Mouse (Mus musculus) liver, postnatal 0 days (tissue): ENCODE measurements around the gene Lime1. TPM values are rescaled to one million over a fixed set of nuclear protein-coding genes. Genes with fewer than 3 reads are reported as not detected.
A peak's percentile ranks its signal among the peaks of the same experiment; 100 is the strongest.

Experiments used
- ATAC-seq: fragments of 200-750 bp; cut with Nextera tagmentation; 2 replicates; pipeline ENCODE4 v1.8.0; 2017; ENCODE audit warnings: mild to moderate bottlenecking, moderate library complexity
- DNase-seq: peaks from one replicate; pipeline ENCODE4 v3.0.0-alpha.2; 2016
- H3K27ac ChIP-seq: fragments of 300-500 bp; sonication (generic); 2 replicates; pipeline ENCODE4 v1.5.1; 2014; ENCODE audit warnings: antibody characterized with exemption, moderate library complexity, mild to moderate bottlenecking, low read depth
- H3K27me3 ChIP-seq: fragments of 300-500 bp; sonication (generic); 2 replicates; pipeline ENCODE4 v1.6.1; 2014; ENCODE audit warnings: low read length, control low read depth, mixed read lengths; ENCODE audit not compliant: insufficient read depth
- H3K36me3 ChIP-seq: fragments of 300-500 bp; sonication (generic); replicated peaks from 2 replicates; pipeline ENCODE4 v1.6.1; 2014; ENCODE audit warnings: mild to moderate bottlenecking, control low read depth, low read length, moderate library complexity, mixed read lengths; ENCODE audit not compliant: insufficient read depth
- H3K4me1 ChIP-seq: fragments of 300-500 bp; sonication (generic); 2 replicates; pipeline ENCODE4 v1.6.1; 2014; ENCODE audit warnings: antibody characterized with exemption, mild to moderate bottlenecking, control low read depth; ENCODE audit not compliant: insufficient read depth
- H3K4me2 ChIP-seq: fragments of 300-500 bp; sonication (generic); 2 replicates; pipeline ENCODE4 v1.6.1; 2014; ENCODE audit warnings: low read depth, mild to moderate bottlenecking, low read length, moderate library complexity, mixed read lengths
- H3K4me3 ChIP-seq: fragments of 300-500 bp; sonication (generic); 2 replicates; pipeline ENCODE4 v1.5.1; 2014; ENCODE audit warnings: low read depth, low read length
- H3K9ac ChIP-seq: fragments of 300-500 bp; sonication (generic); replicated peaks from 2 replicates; pipeline ENCODE4 v1.6.1; 2014; ENCODE audit warnings: mild to moderate bottlenecking, moderate library complexity
- H3K9me3 ChIP-seq: fragments of 300-500 bp; sonication (generic); 2 replicates; pipeline ENCODE4 v1.6.1; 2016; ENCODE audit warnings: mild to moderate bottlenecking, control low read depth, low read length, mixed read lengths
- CTCF ChIP-seq: sonication (generic); IDR thresholded peaks from 2 replicates; pipeline ENCODE4 v1.5.1; 2016; ENCODE audit warnings: antibody characterized with exemption, low read depth
- EP300 ChIP-seq: IDR thresholded peaks from 2 replicates; pipeline ENCODE4 v1.6.1; 2016; ENCODE audit warnings: antibody characterized with exemption, low read depth, mild to moderate bottlenecking
- WGBS: fragments of 180-500 bp; shearing (Covaris S2); extraction: QIAGEN DNeasy Blood & Tissue Kit; methylation state at CpG from one replicate; pipeline ENCODE4 v1.1.7; 2014; ENCODE audit not compliant: insufficient replicate concordance; 5-methylcytosine and 5-hydroxymethylcytosine counted together
- polyA plus RNA-seq: library from polyadenylated mRNA; unstranded; fragments of >200 nt; fragmentation: Nextera tagmentation; extraction: Ambion mirVana; gene quantifications from 2 replicates; pipeline ENCODE4 v1.2.1, GENCODE M21; 2015

Gene Lime1
- polyA plus RNA-seq, 1 experiment from 2014 or later, result 3.7 TPM

DNA sequence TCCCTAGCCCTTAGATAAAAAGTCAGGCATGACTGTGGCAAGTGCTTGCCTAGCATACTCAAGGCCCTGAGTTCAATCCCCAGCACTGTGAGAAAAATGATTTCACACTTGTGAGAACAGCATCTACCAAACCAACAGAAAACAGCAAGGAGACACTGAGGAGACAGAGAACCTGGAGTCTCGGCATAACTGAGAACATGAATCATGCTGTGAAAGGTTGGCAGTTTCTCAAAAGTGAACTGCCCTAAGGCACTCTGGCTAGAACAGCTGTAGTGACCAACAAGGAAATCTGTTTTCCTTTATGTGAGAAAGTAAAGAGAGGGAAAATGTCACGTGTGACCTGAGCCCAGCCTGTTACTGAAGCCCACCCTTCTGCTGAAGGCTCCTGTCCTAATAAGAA lies 33.3 kb downstream of the Lime1 start:
- WGBS, result 64% methylated on average over 2 of the region's 2 CpGs
- no peak for TF ChIP-seq EP300
- TF ChIP-seq CTCF, result no peak
- no peak for ATAC-seq
- H3K4me1 ChIP-seq, result no peaks in the 10 kb centered on the region
- no peak overlapping the region for H3K9ac ChIP-seq
- H3K27me3 ChIP-seq, result no peaks in the 10 kb centered on the region
- H3K4me3 ChIP-seq, result no peak overlapping the region
- peaks cover 2% of the 10 kb centered on the region; the same call in 1 of the 2 replicates for H3K36me3 ChIP-seq
- H3K4me2 ChIP-seq, result no peak overlapping the region
- no peaks in the 10 kb centered on the region for H3K9me3 ChIP-seq
- no peak overlapping the region for H3K27ac ChIP-seq
- no peak for DNase-seq

DNA sequence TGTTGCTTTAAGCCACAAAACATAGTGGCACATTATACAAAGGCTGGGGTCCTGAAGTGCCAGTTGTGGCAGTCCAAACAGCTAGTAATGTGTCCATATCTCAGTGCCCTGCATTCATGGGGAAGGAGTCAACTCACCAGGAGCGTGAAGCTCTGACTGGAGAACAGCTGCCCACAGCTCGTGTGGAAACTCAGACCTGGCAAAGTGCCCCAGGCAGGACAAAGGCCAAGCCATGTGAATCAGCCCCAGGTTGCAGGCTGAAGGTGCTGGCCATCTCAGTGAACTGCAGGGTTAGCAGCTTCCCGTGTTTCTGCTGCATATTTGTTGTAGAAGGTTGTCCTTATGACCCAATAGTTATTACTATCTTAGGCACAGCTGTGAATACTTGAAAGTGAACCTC lies 36.1 kb downstream of the Lime1 start:
- DNase-seq (peak; percentile 70), ATAC-seq (no peak)
- TF ChIP-seq CTCF (no peak), EP300 (no peak)
- peaks cover 22% of the 10 kb centered on the region for H3K4me1 ChIP-seq
- no peak overlapping the region for H3K4me3 ChIP-seq
- WGBS, result 37% methylated on average over 3 of the region's 3 CpGs
- H3K27ac ChIP-seq, result no peak overlapping the region
- no peaks in the 10 kb centered on the region for H3K27me3 ChIP-seq
- no peaks in the 10 kb centered on the region for H3K9me3 ChIP-seq
- no peak overlapping the region for H3K4me2 ChIP-seq
- no peak overlapping the region for H3K9ac ChIP-seq
- 0 out of 2 replicates have a peak, but pooled peaks cover 2% of the 10 kb centered on the region for H3K36me3 ChIP-seq

DNA sequence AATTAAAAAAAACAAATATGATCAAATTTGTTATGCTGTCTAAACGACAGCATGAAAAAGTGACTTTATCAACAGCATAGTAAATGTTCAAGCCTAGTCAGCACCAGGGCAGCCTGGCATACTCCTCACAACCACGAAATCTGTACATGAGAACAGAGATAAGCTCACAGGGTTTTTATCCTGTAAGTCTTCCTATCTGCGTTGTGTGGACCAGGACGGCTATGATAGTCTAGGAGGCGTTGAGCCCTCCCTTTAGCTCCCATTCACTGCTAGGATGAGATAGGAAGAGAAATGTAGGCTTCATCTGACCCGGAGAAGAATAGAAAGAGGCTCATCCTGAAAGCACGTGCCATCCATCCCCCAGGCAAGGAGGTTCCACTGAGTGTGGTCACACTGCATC lies 39.5 kb downstream of the Lime1 start:
- 50% methylated on average over 7 of the region's 7 CpGs for WGBS
- Histone ChIP-seq H3K4me1 (peaks cover 30% of the 10 kb centered on the region), H3K4me3 (no peak overlapping the region)

DNA sequence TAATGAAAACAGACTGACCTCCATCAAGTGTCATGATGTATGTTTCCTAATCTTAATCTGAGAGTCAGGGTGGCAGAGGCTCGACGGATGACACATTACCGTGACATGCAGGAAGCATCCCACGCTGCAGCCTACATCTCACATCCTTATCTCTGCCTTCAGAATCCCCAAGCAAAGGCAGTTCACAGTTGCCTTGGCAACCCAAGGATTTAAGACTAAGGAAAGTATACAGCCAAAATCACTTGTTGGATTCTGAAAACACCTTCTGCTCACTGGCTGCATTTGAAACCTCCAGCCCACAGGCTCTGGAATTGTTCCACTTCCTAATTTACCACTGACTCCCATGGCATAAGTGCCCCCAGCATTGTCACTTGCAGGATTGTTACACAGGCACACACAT lies 40.5 kb downstream of the Lime1 start:
- H3K9ac ChIP-seq, result no peak overlapping the region
- 53% methylated on average over 4 of the region's 4 CpGs for WGBS
- ATAC-seq, result peak; percentile 37; the same call in 1 of the 2 replicates
- H3K4me2 ChIP-seq, result 0 out of 2 replicates have a peak overlapping the region, but pooled peaks have one; percentile 18
- no peak overlapping the region for H3K27ac ChIP-seq
- peaks cover 30% of the 10 kb centered on the region for H3K4me1 ChIP-seq
- no peaks in the 10 kb centered on the region for H3K27me3 ChIP-seq
- TF ChIP-seq CTCF (no peak), EP300 (no peak)
- H3K36me3 ChIP-seq, result peaks cover 13% of the 10 kb centered on the region; the same call in 1 of the 2 replicates
- no peak for DNase-seq
- H3K9me3 ChIP-seq, result no peaks in the 10 kb centered on the region
- H3K4me3 ChIP-seq, result no peak overlapping the region

More for the DNA sequence above, 39.5 kb downstream of the Lime1 start:
- H3K9ac ChIP-seq, result no peak overlapping the region
- ATAC-seq (peak; percentile 67), DNase-seq (no peak)
- no peaks in the 10 kb centered on the region for H3K9me3 ChIP-seq
- H3K27ac ChIP-seq, result no peak overlapping the region
- peak; percentile 94 for TF ChIP-seq EP300
- no peak for TF ChIP-seq CTCF
- peak overlapping the region; percentile 41; the same call in 1 of the 2 replicates for H3K4me2 ChIP-seq
- no peaks in the 10 kb centered on the region for H3K27me3 ChIP-seq
- H3K36me3 ChIP-seq, result peaks cover 13% of the 10 kb centered on the region; the same call in 1 of the 2 replicates

DNA sequence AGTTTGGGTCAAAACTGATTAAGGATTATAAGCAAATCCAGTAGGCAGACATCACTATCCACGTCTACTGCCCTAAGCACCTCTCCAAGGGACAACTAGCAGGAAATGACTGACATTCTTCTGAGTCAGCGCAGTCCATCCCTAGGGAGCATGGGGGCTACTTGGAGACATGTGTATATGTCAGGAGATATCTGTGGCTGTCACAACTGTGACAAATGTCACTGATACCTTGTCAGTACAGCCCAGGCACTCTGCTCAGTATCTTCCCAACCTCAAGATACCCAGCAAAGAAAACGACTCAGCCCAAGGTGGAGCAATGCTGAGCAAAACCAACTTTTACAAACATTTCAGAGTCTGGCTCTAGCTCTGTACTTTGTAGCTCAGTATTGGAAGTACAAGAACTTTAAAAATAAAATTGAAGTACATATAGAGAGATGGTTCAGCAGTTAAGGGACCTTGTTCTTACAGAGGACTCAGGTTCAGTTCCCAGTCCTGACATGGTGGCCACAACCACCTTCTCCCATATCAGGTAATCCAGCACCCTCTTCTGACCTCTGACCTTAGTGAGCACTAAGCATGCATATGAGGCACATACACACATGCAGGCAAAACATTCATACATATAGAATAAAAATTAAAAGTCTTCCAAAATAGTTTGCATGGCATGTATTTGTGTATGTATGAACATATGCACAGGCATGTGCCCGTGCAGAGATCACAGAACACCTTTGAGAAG lies 41.2 kb downstream of the Lime1 start:
- Histone ChIP-seq H3K4me1 (peaks cover 30% of the 10 kb centered on the region), H3K27me3 (no peaks in the 10 kb centered on the region), H3K4me3 (no peak overlapping the region), H3K4me2 (peak overlapping the region; percentile 18; the same call in 1 of the 2 replicates), H3K9ac (no peak overlapping the region), H3K36me3 (peaks cover 13% of the 10 kb centered on the region; the same call in 1 of the 2 replicates), H3K9me3 (no peaks in the 10 kb centered on the region), H3K27ac (peak overlapping the region; percentile 16; the same call in 1 of the 2 replicates)
- ATAC-seq (peak; percentile 62), DNase-seq (no peak)
- no peak for TF ChIP-seq CTCF
- TF ChIP-seq EP300, result peak; percentile 93
- WGBS, result 51% methylated on average over 4 of the region's 4 CpGs

DNA sequence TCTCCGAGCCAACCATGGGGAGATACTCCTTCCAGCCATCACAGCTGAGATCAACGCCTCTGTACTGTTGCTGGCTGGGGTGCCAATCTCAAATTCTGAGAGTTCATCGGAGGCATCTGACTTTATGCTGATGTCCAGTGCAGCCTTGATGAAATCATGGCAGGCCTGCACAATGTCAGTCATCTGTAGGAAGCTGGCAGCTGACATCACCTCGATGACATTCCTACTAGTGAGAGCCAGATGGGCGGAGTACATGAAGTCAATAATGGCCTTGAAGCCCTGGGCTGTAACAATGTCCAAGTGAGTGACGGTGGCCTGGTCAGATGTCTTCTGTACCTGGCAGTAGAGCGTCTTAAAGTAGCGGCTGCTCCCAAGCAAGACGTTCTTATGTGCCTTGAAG lies 44.0 kb downstream of the Lime1 start:
- TF ChIP-seq EP300 (no peak), CTCF (no peak)
- Histone ChIP-seq H3K36me3 (peaks cover 12% of the 10 kb centered on the region; the same call in 1 of the 2 replicates), H3K27me3 (no peaks in the 10 kb centered on the region), H3K4me2 (no peak overlapping the region), H3K9ac (no peak overlapping the region), H3K9me3 (no peaks in the 10 kb centered on the region), H3K27ac (no peak overlapping the region), H3K4me3 (no peak overlapping the region), H3K4me1 (peaks cover 26% of the 10 kb centered on the region)
- DNase-seq (no peak), ATAC-seq (no peak)
- 85% methylated on average over 9 of the region's 9 CpGs for WGBS

Other genes with a start within 250 kb of the Lime1 start
- gene Kcnq2, start 244.8 kb upstream of the Lime1 start, polyA plus RNA-seq, result not detected in 2 replicates
- gene Eef1a2, start 223.1 kb upstream of the Lime1 start, polyA plus RNA-seq, result 0.05 TPM in 1 of 2 replicates, not detected in the other
- 120 and 125 TPM in 2 replicates for gene Ppdpf, start 192.8 kb upstream of the Lime1 start, polyA plus RNA-seq
- 0.20 and 0.27 TPM in 2 replicates for gene Ptk6, start 177.3 kb upstream of the Lime1 start, polyA plus RNA-seq
- gene Srms, start 166.9 kb upstream of the Lime1 start, polyA plus RNA-seq, result 0.35 and 0.44 TPM in 2 replicates
- 0.09 TPM in 1 of 2 replicates, not detected in the other for gene Fndc11, start 160.1 kb upstream of the Lime1 start, polyA plus RNA-seq
- gene Helz2, start 138.1 kb upstream of the Lime1 start, polyA plus RNA-seq, result 3.9 and 4.2 TPM in 2 replicates
- gene Gmeb2, start 92.0 kb upstream of the Lime1 start, polyA plus RNA-seq, result 4.3 and 4.9 TPM in 2 replicates
- 0.19 TPM in 1 of 2 replicates, not detected in the other for gene Stmn3, start 65.6 kb upstream of the Lime1 start, polyA plus RNA-seq
- 8.5 and 9.9 TPM in 2 replicates for gene Rtel1, start 60.3 kb upstream of the Lime1 start, polyA plus RNA-seq
- gene Zgpat, start 15.2 kb upstream of the Lime1 start, polyA plus RNA-seq, result 7.7 and 9.4 TPM in 2 replicates
- 17.9 and 19.4 TPM in 2 replicates for gene Arfrp1, start 14.7 kb upstream of the Lime1 start, polyA plus RNA-seq
- 3.0 and 3.5 TPM in 2 replicates for gene Zbtb46, start 79.3 kb downstream of the Lime1 start, polyA plus RNA-seq
- 0.06 and 0.08 TPM in 2 replicates for gene Abhd16b, start 113.1 kb downstream of the Lime1 start, polyA plus RNA-seq
- gene Tpd52l2, start 117.1 kb downstream of the Lime1 start, polyA plus RNA-seq, result 51.8 and 52.5 TPM in 2 replicates
- gene Dnajc5, start 140.4 kb downstream of the Lime1 start, polyA plus RNA-seq, result 20.5 and 24.7 TPM in 2 replicates
- gene Uckl1, start 204.8 kb downstream of the Lime1 start, polyA plus RNA-seq, result 20.3 and 22.8 TPM in 2 replicates
- gene Prpf6, start 211.8 kb downstream of the Lime1 start, polyA plus RNA-seq, result 16.7 and 17.5 TPM in 2 replicates
- 8.9 and 10.5 TPM in 2 replicates for gene Zfp512b, start 212.7 kb downstream of the Lime1 start, polyA plus RNA-seq
- 2.1 and 2.3 TPM in 2 replicates for gene Samd10, start 219.1 kb downstream of the Lime1 start, polyA plus RNA-seq